Mouse (Mus musculus) liver (tissue): ENCODE results near the gene Rpl7l1.

ENCODE experiments used
- DNase-seq: peaks from one replicate; pipeline ENCODE4 v3.0.0-alpha.2; 2020; ENCODE audit warnings: mixed read lengths

Gene Rpl7l1

GRCm38 (mm10) chr17:46734055-46734454 lies 48.4 kb downstream of the Rpl7l1 start:
- no peak for DNase-seq

- peak; percentile 46 for DNase-seq
Measured at GRCm38 (mm10) chr17:46728904-46729318, 53.6 kb downstream of the Rpl7l1 start, which contains the start of gene Gnmt. Gnmt (minus strand) TSS chr17:46729168.

- no peak for DNase-seq
Measured at GRCm38 (mm10) chr17:46728496-46728895, 54.0 kb downstream of the Rpl7l1 start.

GRCm38 (mm10) chr17:46728021-46728420 lies 54.5 kb downstream of the Rpl7l1 start:
- DNase-seq: no peak

- no peak for DNase-seq
Measured at GRCm38 (mm10) chr17:46727271-46727670, 55.2 kb downstream of the Rpl7l1 start.

- no peak for DNase-seq
Measured at GRCm38 (mm10) chr17:46725731-46726645, 56.5 kb downstream of the Rpl7l1 start.

GRCm38 (mm10) chr17:46725273-46725672 lies 57.2 kb downstream of the Rpl7l1 start:
- peak; percentile 38 for DNase-seq

- no peak for DNase-seq
Measured at GRCm38 (mm10) chr17:46724477-46725084, 57.9 kb downstream of the Rpl7l1 start.
